Mouse (Mus musculus) embryo, embryonic 10 days (tissue): ENCODE data around the gene Rpl39.

ENCODE experiments used
- DNase-seq: peaks from one replicate; pipeline ENCODE4 v3.0.0-alpha.2; 2015; ENCODE audit warnings: low spot score

The Rpl39 gene

GRCm38 (mm10) chrX:37084927-37085660, at the start of gene Rpl39:
Gene Rpl39 (minus strand): TSS chrX:37085402.
- DNase-seq = peak; percentile 90

DNA sequence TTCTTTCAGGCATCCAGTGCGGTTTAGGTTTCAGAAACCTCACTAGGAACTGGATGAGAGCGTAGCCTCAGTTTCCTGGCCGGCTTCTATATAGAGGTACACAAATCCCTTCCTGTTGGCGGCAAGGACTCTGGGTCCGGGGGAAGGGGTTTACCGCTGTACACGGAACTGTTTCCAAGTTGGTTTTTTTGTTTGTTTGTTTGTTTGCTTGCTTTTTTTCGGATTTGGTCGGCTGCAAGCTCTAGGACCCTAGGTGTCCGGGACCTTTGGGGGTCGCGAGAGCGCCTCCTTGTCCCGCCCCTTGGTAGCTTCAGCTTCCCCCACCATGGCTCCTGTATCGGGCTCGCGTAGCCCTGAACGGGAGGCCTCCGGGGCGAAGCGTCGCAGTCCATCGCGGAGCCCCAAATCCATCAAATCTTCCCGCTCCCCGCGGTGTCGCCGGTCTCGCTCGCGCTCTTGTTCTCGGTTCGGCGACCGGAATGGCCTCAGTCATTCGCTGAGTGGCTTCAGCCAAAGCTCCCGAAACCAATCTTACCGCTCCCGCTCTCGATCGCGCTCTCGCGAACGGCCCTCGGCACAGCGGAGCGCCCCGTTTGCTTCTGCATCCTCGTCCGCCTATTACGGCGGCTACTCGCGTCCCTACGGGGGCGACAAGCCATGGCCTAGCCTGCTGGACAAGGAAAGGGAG, 41.6 kb upstream of the Rpl39 start, which contains the start of gene Nkap:
Gene Nkap, plus strand, starts transcription at position 125 of the 688 bp plus-strand sequence.
- DNase-seq = peak; percentile 76

- DNase-seq = no peak
Observed at GRCm38 (mm10) chrX:37125511-37125910, 40.3 kb upstream of the Rpl39 start.

GRCm38 (mm10) chrX:37120212-37120611, 35.0 kb upstream of the Rpl39 start:
- DNase-seq = no peak

- no peak for DNase-seq
Observed at GRCm38 (mm10) chrX:37119585-37119984, 34.4 kb upstream of the Rpl39 start.

DNA sequence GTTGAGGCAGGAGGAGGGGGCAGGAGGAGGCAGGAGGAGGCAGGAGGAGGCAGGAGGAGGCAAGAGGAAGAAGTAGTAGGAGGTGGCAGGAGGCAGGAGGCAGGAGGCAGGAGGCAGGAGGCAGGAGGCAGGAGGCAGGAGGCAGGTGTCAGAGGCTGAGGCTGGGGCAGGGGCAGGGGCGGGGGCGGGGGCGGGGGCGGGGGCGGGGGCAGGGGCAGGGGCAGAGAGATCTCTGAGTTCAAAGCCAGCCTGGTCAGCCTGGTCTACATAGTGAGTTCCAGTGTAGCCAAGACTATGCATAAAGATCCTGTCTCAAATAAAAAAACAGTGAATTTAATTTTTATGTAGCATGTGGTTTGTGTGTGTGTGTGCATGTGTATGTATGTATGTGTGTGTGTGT, 31.9 kb upstream of the Rpl39 start:
- DNase-seq = no peak

DNA sequence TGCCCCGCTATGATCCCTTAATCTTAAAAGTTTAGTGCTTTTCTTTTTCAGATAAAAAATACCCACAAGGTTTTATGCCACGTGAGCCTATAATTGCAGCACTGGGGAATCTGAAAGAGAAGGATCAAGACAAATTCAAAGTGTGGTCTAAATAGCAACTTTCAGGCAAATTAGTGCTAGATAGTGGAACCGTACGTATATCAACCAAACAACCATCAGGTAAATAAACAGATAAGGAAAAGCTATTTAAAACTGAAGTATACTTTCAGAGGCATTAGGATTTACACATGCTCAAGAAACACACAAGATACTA, 25.6 kb upstream of the Rpl39 start:
- no peak for DNase-seq

- peak; percentile 93 for DNase-seq
Observed at GRCm38 (mm10) chrX:37110193-37110880, 25.1 kb upstream of the Rpl39 start, which contains the start of gene Upf3b. Gene Upf3b (minus strand): TSS chrX:37110322.

GRCm38 (mm10) chrX:37109526-37110192, 24.5 kb upstream of the Rpl39 start:
- peak; percentile 7 for DNase-seq

- no peak for DNase-seq
Observed at GRCm38 (mm10) chrX:37103826-37104225, 18.6 kb upstream of the Rpl39 start.

DNA sequence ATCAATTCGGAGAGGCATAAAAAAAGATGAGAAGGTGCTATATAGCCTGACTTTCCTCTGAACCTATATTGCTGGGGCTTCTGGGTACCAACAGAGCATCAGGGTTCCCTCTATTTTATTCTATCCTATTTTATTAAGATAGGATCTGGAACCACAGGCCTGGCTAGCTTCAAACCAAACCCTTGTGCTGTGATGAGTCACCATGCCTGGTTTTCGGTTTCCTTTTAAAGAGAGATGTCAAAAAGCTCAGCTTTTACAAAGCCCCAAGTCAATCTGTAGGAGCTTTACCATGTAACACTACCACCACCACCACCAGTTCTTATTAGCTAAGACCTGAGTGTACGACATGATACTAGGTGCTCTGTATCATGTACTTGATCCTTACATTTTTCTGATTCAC, 13.5 kb upstream of the Rpl39 start:
- DNase-seq = no peak

- DNase-seq = no peak
Observed at GRCm38 (mm10) chrX:37095106-37095768, 10.0 kb upstream of the Rpl39 start.

DNA sequence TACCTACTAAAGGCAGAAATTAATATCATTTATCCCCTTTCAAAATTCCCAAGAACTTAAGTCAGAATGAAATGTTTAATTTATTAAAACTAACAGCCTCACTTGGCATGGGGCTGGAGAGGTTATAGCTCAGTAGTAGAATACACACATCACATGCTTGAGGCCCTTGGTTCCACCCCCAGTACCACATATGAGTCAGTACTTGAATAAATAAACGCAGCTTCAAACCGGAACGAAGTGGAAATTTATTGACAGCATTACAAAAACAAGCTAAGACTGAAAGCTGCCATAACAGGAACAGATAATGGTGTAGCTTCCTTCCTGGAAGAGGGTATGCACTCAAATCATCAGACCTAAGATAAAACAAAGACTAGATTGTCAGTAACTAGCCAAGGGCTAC, 6.3 kb upstream of the Rpl39 start:
- no peak for DNase-seq

GRCm38 (mm10) chrX:37088778-37089177, 3.6 kb upstream of the Rpl39 start:
- DNase-seq = no peak

GRCm38 (mm10) chrX:37085665-37086064, 463 bp upstream of the Rpl39 start:
- no peak for DNase-seq

GRCm38 (mm10) chrX:37084318-37084926, 780 bp downstream of the Rpl39 start:
- DNase-seq = peak; percentile 26

DNA sequence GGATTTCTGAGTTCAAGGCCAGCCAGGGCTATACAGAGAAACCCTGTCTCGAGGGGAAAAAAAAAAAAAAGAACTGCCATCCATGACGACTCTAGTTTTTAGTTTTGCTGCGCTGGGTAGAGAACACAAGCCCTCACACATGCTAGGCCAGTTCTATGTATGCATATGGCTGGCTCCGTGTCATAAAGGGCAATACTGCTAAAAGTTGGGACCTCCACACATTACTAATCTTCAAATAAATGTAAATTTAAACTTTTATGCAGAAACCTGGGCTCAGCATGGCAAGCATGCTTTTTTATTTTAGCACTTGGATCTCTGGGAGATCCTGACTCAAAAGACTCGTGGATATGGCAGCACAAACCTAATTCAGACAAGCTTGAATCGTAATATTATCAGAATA, 4.0 kb downstream of the Rpl39 start:
- DNase-seq = peak; percentile 5

DNA sequence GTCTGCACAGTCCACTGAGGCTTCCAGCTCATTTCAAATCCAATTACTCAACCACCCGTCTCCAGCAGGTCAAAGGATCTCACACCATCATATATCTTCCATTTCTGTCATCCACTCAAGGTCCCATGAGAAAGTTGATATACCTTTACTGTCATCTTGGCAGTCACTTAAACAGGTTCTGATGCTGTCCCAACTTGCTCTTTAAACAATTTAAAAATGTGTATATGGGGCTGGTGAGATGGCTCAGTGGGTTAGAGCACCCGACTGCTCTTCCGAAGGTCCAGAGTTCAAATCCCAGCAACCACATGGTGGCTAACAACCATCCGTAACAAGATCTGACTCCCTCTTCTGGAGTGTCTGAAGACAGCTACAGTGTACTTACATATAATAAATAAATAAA, 4.9 kb downstream of the Rpl39 start:
- DNase-seq = peak; percentile 9

DNA sequence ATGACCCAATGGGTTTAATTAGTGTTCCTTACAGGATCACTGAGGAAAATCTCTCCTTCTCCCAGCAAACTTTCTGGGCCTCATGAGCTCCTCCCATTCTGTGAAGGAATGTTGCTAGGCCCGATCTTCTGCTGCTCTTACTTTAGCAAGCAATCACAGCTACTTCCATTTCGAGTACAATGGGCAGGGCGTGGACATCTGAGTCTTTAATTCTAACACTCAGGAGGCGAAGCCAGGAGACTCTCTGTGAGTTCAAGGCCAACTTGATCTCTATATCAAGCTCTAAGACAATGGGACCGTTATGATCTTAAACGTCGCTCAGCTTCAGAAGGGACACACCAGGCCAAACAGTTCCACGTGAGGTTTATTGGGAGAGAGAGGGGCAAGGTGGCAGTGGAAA, 8.6 kb downstream of the Rpl39 start:
- DNase-seq = no peak

DNA sequence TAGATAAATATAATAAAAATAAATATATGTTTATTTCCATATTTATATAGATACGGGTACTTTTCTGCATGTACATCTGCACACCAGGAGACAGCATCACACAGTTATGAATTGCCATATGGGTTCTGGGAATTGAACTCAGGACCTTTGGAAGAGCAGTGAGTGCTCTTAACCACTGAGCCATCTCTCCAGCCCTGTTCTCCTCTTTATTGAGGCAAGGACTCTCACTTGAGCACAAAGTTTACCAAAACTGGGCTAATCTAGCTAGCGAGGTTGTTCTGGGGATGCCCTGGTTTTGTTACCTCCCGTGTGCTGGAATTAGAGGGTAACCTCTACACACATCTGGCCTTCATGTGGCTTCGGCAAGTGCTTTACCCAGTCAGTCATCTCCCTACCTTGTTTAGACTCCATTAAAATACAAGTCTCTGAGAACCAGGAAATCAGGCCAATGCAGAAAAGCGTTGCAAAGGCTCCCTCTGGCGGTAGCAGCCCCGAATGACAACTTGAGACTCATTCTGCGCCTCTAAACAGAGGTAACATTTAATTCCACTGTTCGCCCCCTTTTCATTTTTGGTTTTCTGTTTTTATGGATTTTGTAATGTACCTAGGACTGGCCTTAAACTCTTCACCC, 10.8 kb downstream of the Rpl39 start:
- peak; percentile 58 for DNase-seq

DNA sequence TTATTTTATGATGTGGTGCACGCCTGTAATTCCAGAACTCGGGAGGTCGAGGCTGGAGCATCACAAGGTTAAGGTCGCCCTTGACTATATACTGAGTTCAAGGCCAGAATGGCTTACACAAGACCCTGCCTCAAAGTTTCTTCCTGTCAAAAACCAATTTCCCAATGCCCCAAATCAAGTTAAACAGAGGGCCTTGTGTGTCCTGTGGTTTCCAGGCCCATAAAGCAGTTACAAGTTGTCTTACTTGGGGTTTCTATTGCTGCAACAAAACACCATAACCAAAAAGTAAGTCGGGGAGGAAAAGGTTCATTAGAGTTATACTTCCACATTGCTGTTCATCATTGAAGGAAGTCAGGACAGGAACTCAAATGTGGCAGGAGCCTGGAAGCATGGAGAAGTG, 16.4 kb downstream of the Rpl39 start:
- DNase-seq = no peak
